Comparison of ENCODE assay signal across 23 mouse cellular contexts in genomic region chr2:92176292-92176691, GRCm38 (mm10).
DNase-seq lines count a peak whose midpoint lies in the region; ATAC-seq and TF ChIP-seq lines count a peak whose summit lies in the region.
"Had no signal": no experiment of that assay in that cellular context is flagged by ENCODE, and none has a peak within 500 bp of the region (broad histone marks: within the 10 kb centered on the region; RNA-seq: fewer than 3 reads in every experiment).

No protein-coding gene starts in this region.

- no peaks in the 10 kb centered on the region for H3K79me2 ChIP-seq in MEL (ENCODE audit: control insufficient read depth, insufficient read depth, low read length, poor library complexity)

- no peaks in the 10 kb centered on the region for H3K36me3 ChIP-seq in forebrain, embryonic 10.5 days (replicated peaks)
- no peaks in the 10 kb centered on the region for H3K36me3 ChIP-seq in forebrain, postnatal 0 days (ENCODE audit: insufficient read depth)
- H3K36me3 ChIP-seq in forebrain, embryonic 12.5 days (replicated peaks): no peaks in the 10 kb centered on the region
- no peaks in the 10 kb centered on the region for H3K36me3 ChIP-seq in forebrain, embryonic 14.5 days (ENCODE audit: control insufficient read depth, insufficient read depth, low read length)
- peaks cover 0 to 2% of the 10 kb centered on the region in 2 experiments; a peak in 2 of 4 replicates for H3K36me3 ChIP-seq in MEL (ENCODE audit: control insufficient read depth in 1 of 2, insufficient read depth in 2 of 2, low read length in 2 of 2)
- H3K36me3 ChIP-seq: G1E had no signal

- no peak for DNase-seq in forebrain, embryonic 10.5 days (ENCODE audit: extremely low spot score, low spot score)
- DNase-seq in forebrain, postnatal 0 days: no peak
- DNase-seq in forebrain, embryonic 14.5 days (ENCODE audit: low spot score): no peak
- DNase-seq in MEL (ENCODE audit: low read depth, low spot score) (peak; percentile 21), adipocyte (ENCODE audit: low spot score) (no peak)
- DNase-seq: adrenal gland, adult 2 months; adrenal gland, adult 8-10 months; adrenal gland, postnatal 10 days; adrenal gland, postnatal 14 days; adrenal gland, postnatal 25 days; adrenal gland, postnatal 36 days; B cell, adult 2 months; cerebellum, adult 11 months; cerebellum, adult 11-12 months; cerebellum, adult 18-20 months; cerebellum, adult 2 months; cerebellum, adult 8-10 months had no signal

- 0 out of 2 replicates have a peak overlapping the region, but pooled peaks have one; percentile 15 for H3K27ac ChIP-seq in forebrain, embryonic 10.5 days
- no peak overlapping the region for H3K27ac ChIP-seq in forebrain, postnatal 0 days (ENCODE audit: low read depth, low read length)
- peak overlapping the region; percentile 38; the same call in 1 of the 2 replicates for H3K27ac ChIP-seq in forebrain, embryonic 12.5 days
- H3K27ac ChIP-seq in forebrain, embryonic 14.5 days (ENCODE audit: low read depth, low read length): no peak overlapping the region
- H3K27ac ChIP-seq in MEL (ENCODE audit: control insufficient read depth, low read depth, low read length): no peak overlapping the region

- no peak overlapping the region for H3K4me2 ChIP-seq in forebrain, postnatal 0 days (ENCODE audit: low read depth)
- no peak overlapping the region for H3K4me2 ChIP-seq in forebrain, embryonic 12.5 days
- H3K4me2 ChIP-seq in forebrain, embryonic 14.5 days (ENCODE audit: low read length): no peak overlapping the region

- peaks cover 22% of the 10 kb centered on the region for H3K4me1 ChIP-seq in forebrain, embryonic 10.5 days
- H3K4me1 ChIP-seq in forebrain, postnatal 0 days (ENCODE audit: insufficient read depth): no peaks in the 10 kb centered on the region
- H3K4me1 ChIP-seq in forebrain, embryonic 12.5 days: 0 out of 2 replicates have a peak, but pooled peaks cover 3% of the 10 kb centered on the region
- H3K4me1 ChIP-seq in forebrain, embryonic 14.5 days (ENCODE audit: control insufficient read depth, insufficient read depth, low read length): no peaks in the 10 kb centered on the region; the same call in 1 of the 2 replicates
- no peaks in the 10 kb centered on the region; a peak in 1 of 4 replicates for H3K4me1 ChIP-seq in MEL (ENCODE audit: control insufficient read depth in 1 of 2, insufficient read depth in 2 of 2, low read length in 2 of 2)

- WGBS in forebrain, embryonic 10.5 days: 38% methylated on average over 4 of the region's 4 CpGs
- 13% methylated on average over 4 of the region's 4 CpGs for WGBS in forebrain, postnatal 0 days
- 19% methylated on average over 4 of the region's 4 CpGs for WGBS in forebrain, embryonic 12.5 days
- 7% methylated on average over 4 of the region's 4 CpGs for WGBS in forebrain, embryonic 14.5 days

- no peaks in the 10 kb centered on the region for H3K9me3 ChIP-seq in forebrain, embryonic 10.5 days
- H3K9me3 ChIP-seq in forebrain, postnatal 0 days (ENCODE audit: low read length): no peaks in the 10 kb centered on the region
- no peaks in the 10 kb centered on the region for H3K9me3 ChIP-seq in forebrain, embryonic 12.5 days
- no peaks in the 10 kb centered on the region for H3K9me3 ChIP-seq in forebrain, embryonic 14.5 days (replicated peaks; ENCODE audit: control insufficient read depth, low read length)
- H3K9me3 ChIP-seq in MEL (replicated peaks; ENCODE audit: insufficient read depth, low read length): no peaks in the 10 kb centered on the region
- H3K9me3 ChIP-seq: G1E had no signal

- no peak for TF ChIP-seq CTCF in forebrain, postnatal 0 days (IDR thresholded peaks at IDR 0.05; ENCODE audit: low read depth)
- TF ChIP-seq CTCF in MEL (IDR thresholded peaks at IDR 0.05 in 2 of 3, conservative IDR thresholded peaks at IDR 0.05 in 1 of 3; ENCODE audit: control insufficient read depth in 1 of 3, insufficient read depth in 1 of 3, low read depth in 2 of 3, low read length in 3 of 3, poor library complexity in 1 of 3, severe bottlenecking in 1 of 3): no peak

- H3K27me3 ChIP-seq in forebrain, embryonic 10.5 days (ENCODE audit: poor library complexity, severe bottlenecking): no peaks in the 10 kb centered on the region
- no peaks in the 10 kb centered on the region for H3K27me3 ChIP-seq in forebrain, postnatal 0 days (ENCODE audit: insufficient read depth, low read length)
- no peaks in the 10 kb centered on the region for H3K27me3 ChIP-seq in forebrain, embryonic 12.5 days
- no peaks in the 10 kb centered on the region for H3K27me3 ChIP-seq in forebrain, embryonic 14.5 days (replicated peaks; ENCODE audit: control insufficient read depth, insufficient read depth, low read length)
- H3K27me3 ChIP-seq in MEL (ENCODE audit: control insufficient read depth in 1 of 2, insufficient read depth in 2 of 2, low read length in 2 of 2): 0 out of 4 replicates have a peak, but pooled peaks cover 0 to 2% of the 10 kb centered on the region in 2 experiments
- H3K27me3 ChIP-seq: CH12.LX had no signal

- no peak overlapping the region for H3K4me3 ChIP-seq in forebrain, embryonic 10.5 days
- no peak overlapping the region for H3K4me3 ChIP-seq in forebrain, postnatal 0 days (ENCODE audit: low read depth, low read length)
- no peak overlapping the region for H3K4me3 ChIP-seq in forebrain, embryonic 12.5 days (replicated peaks)
- no peak overlapping the region for H3K4me3 ChIP-seq in forebrain, embryonic 14.5 days (ENCODE audit: low read depth, low read length)
- H3K4me3 ChIP-seq in MEL (ENCODE audit: control insufficient read depth in 1 of 2, insufficient read depth in 1 of 2, low read depth in 2 of 2, low read length in 2 of 2): no peak overlapping the region

- no peak for TF ChIP-seq RAD21 in MEL (IDR thresholded peaks at IDR 0.05; ENCODE audit: low read depth, low read length)

- H3K9ac ChIP-seq in forebrain, postnatal 0 days: no peak overlapping the region
- H3K9ac ChIP-seq in forebrain, embryonic 12.5 days: no peak overlapping the region
- H3K9ac ChIP-seq in forebrain, embryonic 14.5 days (ENCODE audit: low read length): no peak overlapping the region
- no peak overlapping the region for H3K9ac ChIP-seq in MEL (ENCODE audit: control insufficient read depth, low read depth, low read length, poor library complexity, severe bottlenecking)

- no peak; a peak in 1 of 4 replicates for TF ChIP-seq EP300 in MEL (IDR thresholded peaks at IDR 0.05; ENCODE audit: low read depth in 1 of 2, low read length in 2 of 2)

- no peak for TF ChIP-seq POLR2A in MEL (IDR thresholded peaks at IDR 0.05; ENCODE audit: control insufficient read depth in 1 of 2, insufficient read depth in 1 of 2, low read depth in 1 of 2, low read length in 2 of 2, poor library complexity in 1 of 2)

- ATAC-seq in forebrain, postnatal 0 days: no peak
- no peak; the same call in 1 of the 2 replicates for ATAC-seq in forebrain, embryonic 12.5 days (ENCODE audit: low FRiP score)
- no peak for ATAC-seq in forebrain, embryonic 14.5 days
- ATAC-seq: activated CD4-positive, CD25-positive, alpha-beta regulatory T cell, adult 4 months; CD4-positive, CD25-positive, alpha-beta regulatory T cell, adult 4 months; Patski had no signal

TF ChIP-seq in MEL, 35 proteins besides CTCF, POLR2A, EP300 and RAD21:
- no peak for TF ChIP-seq E2F4 (IDR thresholded peaks at IDR 0.05; ENCODE audit: borderline replicate concordance, low read depth, low read length)
- 0 out of 2 replicates have a peak, but pooled peaks have one; percentile 20 for TF ChIP-seq GATA1 (IDR thresholded peaks at IDR 0.05; ENCODE audit: low read depth, low read length)
- TF ChIP-seq RCOR1 (IDR thresholded peaks at IDR 0.05; ENCODE audit: low read depth, low read length): peak; percentile 83
- TF ChIP-seq TCF12 (IDR thresholded peaks at IDR 0.05; ENCODE audit: low read depth, low read length): peak; percentile 59; the same call in 1 of the 2 replicates

Comparison
In these comparisons a context has a peak if more than half of its experiments do, and no peak if none do; other contexts are left out.
1. H3K27ac ChIP-seq: peak in forebrain, embryonic 10.5 days (single experiment) and forebrain, embryonic 12.5 days (single experiment); none in forebrain, postnatal 0 days (single experiment), forebrain, embryonic 14.5 days (single experiment) and MEL (single experiment).